Comparison of ENCODE assay signal across 8 mouse cellular contexts in genomic region chr2:174760479-174761121, GRCm38 (mm10). TPM values are rescaled to one million over a fixed set of nuclear protein-coding genes. Genes with fewer than 3 reads are reported as not detected.
DNase-seq lines count a peak whose midpoint lies in the region; ATAC-seq and TF ChIP-seq lines count a peak whose summit lies in the region.

Gene Edn3 (plus strand): TSS chr2:174760619.

- DNase-seq in kidney, adult 2 months = peak; percentile 5
- DNase-seq in kidney, adult 11 months = no peak
- DNase-seq in embryo, embryonic 10.5 days (ENCODE audit: low spot score) = peak; percentile 57
- no peak for DNase-seq in liver, embryonic 14.5 days (ENCODE audit: low read depth in 3 of 3, low spot score in 3 of 3)
- no peak for DNase-seq in thymus, adult 2 months
- DNase-seq in frontal cortex, adult 2 months (ENCODE audit: extremely low spot score in 1 of 2, low spot score in 1 of 2) = no peak

- no peaks in the 10 kb centered on the region for H3K9me3 ChIP-seq in liver, embryonic 14.5 days (ENCODE audit: control insufficient read depth, low read length)
- H3K9me3 ChIP-seq in neural tube, embryonic 13.5 days = no peaks in the 10 kb centered on the region

- no peaks in the 10 kb centered on the region for H3K27me3 ChIP-seq in kidney, adult 2 months (replicated peaks; ENCODE audit: control insufficient read depth, insufficient read depth, low read length)
- no peaks in the 10 kb centered on the region; the same call in 1 of the 2 replicates for H3K27me3 ChIP-seq in liver, embryonic 14.5 days (ENCODE audit: control insufficient read depth, insufficient read depth, low read length)
- H3K27me3 ChIP-seq in neural tube, embryonic 13.5 days = peaks cover 27% of the 10 kb centered on the region
- H3K27me3 ChIP-seq in thymus, adult 2 months (ENCODE audit: control insufficient read depth, insufficient read depth, low read length) = no peaks in the 10 kb centered on the region

- TF ChIP-seq CTCF in kidney, adult 2 months (conservative IDR thresholded peaks at IDR 0.05; ENCODE audit: insufficient read depth, insufficient read length, low read depth, low read length) = no peak
- TF ChIP-seq CTCF in liver, embryonic 14.5 days (IDR thresholded peaks at IDR 0.05; ENCODE audit: low read depth) = no peak
- no peak for TF ChIP-seq CTCF in thymus, adult 2 months (IDR thresholded peaks at IDR 0.05; ENCODE audit: borderline replicate concordance, control insufficient read depth, extremely low read depth, insufficient read depth, low read length, poor library complexity)

- no peak within 1 kb of the TSS for H3K9ac ChIP-seq in liver, embryonic 14.5 days (replicated peaks)
- H3K9ac ChIP-seq in neural tube, embryonic 13.5 days = peak within 1 kb of the TSS; percentile 52

- H3K4me3 ChIP-seq in kidney, adult 2 months (ENCODE audit: insufficient read depth, low read depth, low read length) = peak within 1 kb of the TSS; percentile 25; the same call in 1 of the 2 replicates
- H3K4me3 ChIP-seq in liver, embryonic 14.5 days (ENCODE audit: insufficient read depth in 1 of 2, low read depth in 2 of 2, low read length in 2 of 2) = peak within 1 kb of the TSS in 1 of 2 experiments; percentile 29; a peak in 2 of 4 replicates
- H3K4me3 ChIP-seq in neural tube, embryonic 13.5 days = peak within 1 kb of the TSS; percentile 35
- no peak within 1 kb of the TSS for H3K4me3 ChIP-seq in thymus, adult 2 months (ENCODE audit: control insufficient read depth, insufficient read depth, low read length)

- H3K36me3 ChIP-seq in kidney, adult 2 months (ENCODE audit: control insufficient read depth, insufficient read depth, low read length) = no peaks in the 10 kb centered on the region
- H3K36me3 ChIP-seq in liver, embryonic 14.5 days (replicated peaks; ENCODE audit: control insufficient read depth, insufficient read depth, low read depth) = no peaks in the 10 kb centered on the region
- no peaks in the 10 kb centered on the region for H3K36me3 ChIP-seq in neural tube, embryonic 13.5 days
- H3K36me3 ChIP-seq in thymus, adult 2 months (ENCODE audit: control insufficient read depth, insufficient read depth, low read length) = no peaks in the 10 kb centered on the region

- no peak for TF ChIP-seq POLR2A in kidney, adult 2 months (IDR thresholded peaks at IDR 0.05; ENCODE audit: low read depth, low read length)
- TF ChIP-seq POLR2A in thymus, adult 2 months (IDR thresholded peaks at IDR 0.05; ENCODE audit: control insufficient read depth, extremely low read depth, insufficient read depth, low read length, poor library complexity) = no peak

- peak; percentile 58 to 68 for ATAC-seq in hematopoietic stem cell, adult 5-6 weeks (replicated peaks in 1 of 2; ENCODE audit: insufficient read depth in 1 of 2, low FRiP score in 2 of 2, low TSS enrichment in 1 of 2, low read depth in 1 of 2, poor library complexity in 2 of 2, severe bottlenecking in 2 of 2)
- ATAC-seq in liver, embryonic 14.5 days (ENCODE audit: insufficient read depth) = no peak
- peak; percentile 69 for ATAC-seq in neural tube, embryonic 13.5 days (ENCODE audit: low read depth)

- TF ChIP-seq EP300 in liver, embryonic 14.5 days (IDR thresholded peaks at IDR 0.05; ENCODE audit: low read depth) = no peak

- peak within 1 kb of the TSS; percentile 61 for H3K4me2 ChIP-seq in liver, embryonic 14.5 days (ENCODE audit: low read depth)
- H3K4me2 ChIP-seq in neural tube, embryonic 13.5 days = peak within 1 kb of the TSS; percentile 71

- H3K27ac ChIP-seq in kidney, adult 2 months (ENCODE audit: insufficient read depth, low read depth, low read length) = no peak within 1 kb of the TSS
- H3K27ac ChIP-seq in liver, embryonic 14.5 days = no peak within 1 kb of the TSS
- H3K27ac ChIP-seq in neural tube, embryonic 13.5 days (replicated peaks) = no peak within 1 kb of the TSS
- H3K27ac ChIP-seq in thymus, adult 2 months (ENCODE audit: control insufficient read depth, insufficient read depth, low read length) = no peak within 1 kb of the TSS

- no peaks in the 10 kb centered on the region for H3K4me1 ChIP-seq in kidney, adult 2 months (ENCODE audit: control insufficient read depth, insufficient read depth, low read length)
- 0 out of 4 replicates have a peak, but pooled peaks cover 0 to 2% of the 10 kb centered on the region in 2 experiments for H3K4me1 ChIP-seq in liver, embryonic 14.5 days (replicated peaks; ENCODE audit: control insufficient read depth in 2 of 2, insufficient read depth in 2 of 2, low read length in 1 of 2)
- H3K4me1 ChIP-seq in neural tube, embryonic 13.5 days (replicated peaks) = peaks cover 8% of the 10 kb centered on the region
- H3K4me1 ChIP-seq in thymus, adult 2 months (replicated peaks; ENCODE audit: control insufficient read depth, insufficient read depth, low read length) = no peaks in the 10 kb centered on the region

- 4% methylated on average over 48 of the region's 48 CpGs for WGBS in kidney, adult 2 months
- 3% methylated on average over 48 of the region's 48 CpGs for WGBS in liver, embryonic 14.5 days (ENCODE audit: insufficient replicate concordance)
- under 1% methylated on average over 48 of the region's 48 CpGs for WGBS in neural tube, embryonic 13.5 days
- WGBS in thymus, adult 2 months = 5% methylated on average over 48 of the region's 48 CpGs

RNA-seq across cellular contexts. Expression of gene Edn3, which starts in this region (rescaled TPM):
- 3.7 and 3.9 TPM in 2 replicates for polyA plus RNA-seq in kidney, adult 2 months (2012; rRNA removed)
- 0.84 and 1.0 TPM in 2 replicates for total RNA-seq in hematopoietic stem cell, adult 5-6 weeks (2017)
- 0.05 and 0.11 TPM in 2 replicates for polyA plus RNA-seq in liver, embryonic 14.5 days (2012; rRNA removed)
- 0.18 and 0.33 TPM in 2 replicates for polyA plus RNA-seq in liver, embryonic 14.5 days (2014; fragmentation: Nextera tagmentation; extraction: Ambion mirVana)
- 6.0 and 7.8 TPM in 2 replicates for polyA plus RNA-seq in neural tube, embryonic 13.5 days (2015; fragmentation: Nextera tagmentation; extraction: Ambion mirVana)
- polyA plus RNA-seq in thymus, adult 2 months (2012; rRNA removed) = 0.08 and 0.10 TPM in 2 replicates
- polyA plus RNA-seq in frontal cortex, adult 2 months (2012; rRNA removed) = 5.5 and 6.7 TPM in 2 replicates

Comparison
In these comparisons a context has a peak if more than half of its experiments do, and no peak if none do; other contexts are left out.
1. DNase-seq: peak in kidney, adult 2 months (single experiment) and embryo, embryonic 10.5 days (single experiment); none in kidney, adult 11 months (single experiment), liver, embryonic 14.5 days (0 of 3), thymus, adult 2 months (single experiment) and frontal cortex, adult 2 months (0 of 2).